Mouse (Mus musculus): ENCODE data around the gene Ccdc182. TPM values are rescaled to one million over a fixed set of nuclear protein-coding genes. Genes with fewer than 3 reads are reported as not detected.
A peak's percentile ranks its signal among the peaks of the same experiment; 100 is the strongest.

Gene Ccdc182
- total and polyA plus RNA-seq, 2 experiments from 2014 or later = not detected

- no peak overlapping the region for H3K9ac ChIP-seq (replicated peaks; ENCODE audit: low read length)
- H3K4me1 ChIP-seq (ENCODE audit: insufficient read depth, low read length) = peaks cover 8% of the 10 kb centered on the region; the same call in 1 of the 2 replicates
- ATAC-seq = no peak
These were observed 2.6 kb upstream of the Ccdc182 start for GRCm38 (mm10) chr11:88291245-88291644.

GRCm38 (mm10) chr11:88291688-88292087 lies 2.2 kb upstream of the Ccdc182 start:
- ATAC-seq = no peak

More at GRCm38 (mm10) chr11:88291245-88291644, 2.6 kb upstream of the Ccdc182 start:
- no peak overlapping the region for H3K4me2 ChIP-seq (ENCODE audit: low read depth, low read length)
- no peak for TF ChIP-seq CTCF (IDR thresholded peaks at IDR 0.05; ENCODE audit: low read depth)
- 76% methylated on average over 4 of the region's 4 CpGs for WGBS
- no peak for DNase-seq (ENCODE audit: low spot score)
- H3K27me3 ChIP-seq (ENCODE audit: insufficient read depth, low read length) = no peaks in the 10 kb centered on the region
- H3K36me3 ChIP-seq (ENCODE audit: insufficient read depth, low read length) = no peaks in the 10 kb centered on the region
- no peak overlapping the region for H3K27ac ChIP-seq
- H3K9me3 ChIP-seq (ENCODE audit: low read length) = no peaks in the 10 kb centered on the region
- H3K4me3 ChIP-seq (ENCODE audit: low read length) = no peak overlapping the region

GRCm38 (mm10) chr11:88294394-88294710 lies 494 bp downstream of the Ccdc182 start:
- no peak for ATAC-seq
- H3K4me1 ChIP-seq (ENCODE audit: insufficient read depth, low read length) = 0 out of 2 replicates have a peak, but pooled peaks cover 8% of the 10 kb centered on the region
- H3K9ac ChIP-seq (replicated peaks; ENCODE audit: low read length) = no peak overlapping the region
- H3K4me2 ChIP-seq (ENCODE audit: low read depth, low read length) = peak overlapping the region; percentile 38
- TF ChIP-seq CTCF (IDR thresholded peaks at IDR 0.05; ENCODE audit: low read depth) = no peak
- H3K36me3 ChIP-seq (ENCODE audit: insufficient read depth, low read length) = no peaks in the 10 kb centered on the region
- no peaks in the 10 kb centered on the region for H3K9me3 ChIP-seq (ENCODE audit: low read length)
- 30% methylated on average over 17 of the region's 17 CpGs for WGBS
- no peak overlapping the region for H3K27ac ChIP-seq
- no peak for DNase-seq (ENCODE audit: low spot score)
- H3K4me3 ChIP-seq (ENCODE audit: low read length) = peak overlapping the region; percentile 12; the same call in 1 of the 2 replicates
- H3K27me3 ChIP-seq (ENCODE audit: insufficient read depth, low read length) = no peaks in the 10 kb centered on the region

More at GRCm38 (mm10) chr11:88291688-88292087, 2.2 kb upstream of the Ccdc182 start:
- peaks cover 8% of the 10 kb centered on the region; the same call in 1 of the 2 replicates for H3K4me1 ChIP-seq (ENCODE audit: insufficient read depth, low read length)
- no peaks in the 10 kb centered on the region for H3K36me3 ChIP-seq (ENCODE audit: insufficient read depth, low read length)
- H3K27me3 ChIP-seq (ENCODE audit: insufficient read depth, low read length) = no peaks in the 10 kb centered on the region
- DNase-seq (ENCODE audit: low spot score) = peak; percentile 78
- H3K9ac ChIP-seq (replicated peaks; ENCODE audit: low read length) = no peak overlapping the region
- H3K4me3 ChIP-seq (ENCODE audit: low read length) = no peak overlapping the region
- 34% methylated on average over 4 of the region's 4 CpGs for WGBS
- H3K4me2 ChIP-seq (ENCODE audit: low read depth, low read length) = no peak overlapping the region
- no peaks in the 10 kb centered on the region for H3K9me3 ChIP-seq (ENCODE audit: low read length)
- TF ChIP-seq CTCF (IDR thresholded peaks at IDR 0.05; ENCODE audit: low read depth) = peak; percentile 79
- H3K27ac ChIP-seq = no peak overlapping the region

GRCm38 (mm10) chr11:88295298-88295697 lies 1.4 kb downstream of the Ccdc182 start:
- Histone ChIP-seq H3K4me3 (ENCODE audit: low read length) (no peak overlapping the region), H3K27ac (no peak overlapping the region), H3K27me3 (ENCODE audit: insufficient read depth, low read length) (no peaks in the 10 kb centered on the region), H3K9ac (replicated peaks; ENCODE audit: low read length) (no peak overlapping the region), H3K4me1 (ENCODE audit: insufficient read depth, low read length) (0 out of 2 replicates have a peak, but pooled peaks cover 8% of the 10 kb centered on the region), H3K36me3 (ENCODE audit: insufficient read depth, low read length) (no peaks in the 10 kb centered on the region), H3K9me3 (ENCODE audit: low read length) (no peaks in the 10 kb centered on the region), H3K4me2 (ENCODE audit: low read depth, low read length) (no peak overlapping the region)
- TF ChIP-seq CTCF (IDR thresholded peaks at IDR 0.05; ENCODE audit: low read depth) = no peak
- no peak for ATAC-seq
- 51% methylated on average over 5 of the region's 5 CpGs for WGBS
- DNase-seq (ENCODE audit: low spot score) = no peak

- ATAC-seq (peak; percentile 43; the same call in 1 of the 2 replicates), DNase-seq (ENCODE audit: low spot score) (peak; percentile 62)
- no peaks in the 10 kb centered on the region for H3K27me3 ChIP-seq (ENCODE audit: insufficient read depth, low read length)
- no peak overlapping the region for H3K4me3 ChIP-seq (ENCODE audit: low read length)
- H3K9me3 ChIP-seq (ENCODE audit: low read length) = no peaks in the 10 kb centered on the region
- no peak overlapping the region for H3K9ac ChIP-seq (replicated peaks; ENCODE audit: low read length)
- no peaks in the 10 kb centered on the region for H3K36me3 ChIP-seq (ENCODE audit: insufficient read depth, low read length)
- H3K4me2 ChIP-seq (ENCODE audit: low read depth, low read length) = no peak overlapping the region
- peak; percentile 56 for TF ChIP-seq CTCF (IDR thresholded peaks at IDR 0.05; ENCODE audit: low read depth)
- no peak overlapping the region for H3K27ac ChIP-seq
- H3K4me1 ChIP-seq (ENCODE audit: insufficient read depth, low read length) = 0 out of 2 replicates have a peak, but pooled peaks cover 8% of the 10 kb centered on the region
- 65% methylated on average over 4 of the region's 4 CpGs for WGBS
These were observed 3.7 kb downstream of the Ccdc182 start for GRCm38 (mm10) chr11:88297526-88297925.

GRCm38 (mm10) chr11:88299345-88299744 lies 5.5 kb downstream of the Ccdc182 start:
- no peak for ATAC-seq
- Histone ChIP-seq H3K9me3 (ENCODE audit: low read length) (no peaks in the 10 kb centered on the region), H3K4me2 (ENCODE audit: low read depth, low read length) (no peak overlapping the region), H3K4me1 (ENCODE audit: insufficient read depth, low read length) (0 out of 2 replicates have a peak, but pooled peaks cover 2% of the 10 kb centered on the region), H3K4me3 (ENCODE audit: low read length) (no peak overlapping the region), H3K27me3 (ENCODE audit: insufficient read depth, low read length) (no peaks in the 10 kb centered on the region), H3K9ac (replicated peaks; ENCODE audit: low read length) (no peak overlapping the region), H3K27ac (no peak overlapping the region), H3K36me3 (ENCODE audit: insufficient read depth, low read length) (no peaks in the 10 kb centered on the region)
- DNase-seq (ENCODE audit: low spot score) = no peak
- TF ChIP-seq CTCF (IDR thresholded peaks at IDR 0.05; ENCODE audit: low read depth) = no peak
- 26% methylated on average over 4 of the region's 4 CpGs for WGBS

DNA sequence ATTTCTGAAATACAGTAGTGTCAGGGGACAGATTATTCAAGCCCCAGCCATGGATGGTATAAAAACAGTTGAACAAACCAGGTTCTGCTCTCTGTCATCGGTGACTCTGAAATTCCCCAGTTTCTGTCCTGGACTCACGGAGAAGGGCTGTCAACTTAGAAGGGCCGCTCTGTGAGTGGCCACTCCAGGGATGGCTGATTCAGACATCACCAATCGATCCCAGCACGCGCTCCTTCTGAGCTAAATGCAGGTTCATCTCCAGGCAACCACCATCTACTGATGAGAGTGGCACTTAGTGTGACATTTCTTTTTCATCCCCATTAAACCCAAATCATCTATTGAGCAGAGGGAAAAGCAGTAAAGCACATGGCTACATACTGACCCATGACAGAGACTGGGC lies 7.8 kb downstream of the Ccdc182 start:
- no peaks in the 10 kb centered on the region for H3K27me3 ChIP-seq (ENCODE audit: insufficient read depth, low read length)
- H3K36me3 ChIP-seq (ENCODE audit: insufficient read depth, low read length) = no peaks in the 10 kb centered on the region
- H3K4me3 ChIP-seq (ENCODE audit: low read length) = no peak overlapping the region
- no peak overlapping the region for H3K4me2 ChIP-seq (ENCODE audit: low read depth, low read length)
- ATAC-seq (no peak), DNase-seq (ENCODE audit: low spot score) (peak; percentile 64)
- TF ChIP-seq CTCF (IDR thresholded peaks at IDR 0.05; ENCODE audit: low read depth) = no peak
- no peak overlapping the region for H3K27ac ChIP-seq
- no peaks in the 10 kb centered on the region for H3K9me3 ChIP-seq (ENCODE audit: low read length)
- no peaks in the 10 kb centered on the region for H3K4me1 ChIP-seq (ENCODE audit: insufficient read depth, low read length)
- WGBS = 53% methylated on average over 6 of the region's 6 CpGs
- no peak overlapping the region for H3K9ac ChIP-seq (replicated peaks; ENCODE audit: low read length)
